Mouse (Mus musculus): ENCODE results near the gene Nr5a2. TPM values are rescaled to one million over a fixed set of nuclear protein-coding genes. Genes with fewer than 3 reads are reported as not detected.

Gene Nr5a2
- 1.3 and 1.6 TPM in 2 replicates for polyA plus RNA-seq (2015; fragmentation: Nextera tagmentation; extraction: Ambion mirVana)

GRCm38 (mm10) chr1:136960428-136961012, at the start of gene Nr5a2:
Gene Nr5a2, minus strand, starts transcription at chr1:136960448.
- Histone ChIP-seq H3K36me3 (no peaks in the 10 kb centered on the region), H3K27ac (no peak within 1 kb of the TSS), H3K4me1 (peaks cover 11% of the 10 kb centered on the region), H3K4me3 (no peak within 1 kb of the TSS), H3K9ac (no peak within 1 kb of the TSS), H3K4me2 (no peak within 1 kb of the TSS), H3K9me3 (no peaks in the 10 kb centered on the region), H3K27me3 (peaks cover 36% of the 10 kb centered on the region)
- ATAC-seq (ENCODE audit: insufficient number of reproducible peaks, insufficient read depth, low FRiP score, low TSS enrichment, low read depth), result no peak
- 62% methylated on average over 4 of the region's 4 CpGs for WGBS

- Histone ChIP-seq H3K27me3 (no peaks in the 10 kb centered on the region), H3K4me3 (no peak overlapping the region), H3K4me1 (no peaks in the 10 kb centered on the region), H3K4me2 (no peak overlapping the region), H3K27ac (no peak overlapping the region), H3K9ac (no peak overlapping the region), H3K9me3 (no peaks in the 10 kb centered on the region), H3K36me3 (no peaks in the 10 kb centered on the region)
- no peak for ATAC-seq (ENCODE audit: insufficient number of reproducible peaks, insufficient read depth, low FRiP score, low TSS enrichment, low read depth)
- 57% methylated on average over 6 of the region's 6 CpGs for WGBS
Observed at GRCm38 (mm10) chr1:137008726-137009239, 48.5 kb upstream of the Nr5a2 start.

- Histone ChIP-seq H3K4me3 (no peak overlapping the region), H3K4me1 (no peaks in the 10 kb centered on the region), H3K27me3 (no peaks in the 10 kb centered on the region), H3K4me2 (no peak overlapping the region), H3K9ac (no peak overlapping the region), H3K27ac (no peak overlapping the region), H3K9me3 (no peaks in the 10 kb centered on the region), H3K36me3 (no peaks in the 10 kb centered on the region)
- 81% methylated on average over 1 of the region's 1 CpGs for WGBS
- no peak for ATAC-seq (ENCODE audit: insufficient number of reproducible peaks, insufficient read depth, low FRiP score, low TSS enrichment, low read depth)
Observed at GRCm38 (mm10) chr1:137003816-137004215, 43.6 kb upstream of the Nr5a2 start.

- ATAC-seq (ENCODE audit: insufficient number of reproducible peaks, insufficient read depth, low FRiP score, low TSS enrichment, low read depth), result no peak
- WGBS, result 91% methylated on average over 1 of the region's 1 CpGs
Observed at GRCm38 (mm10) chr1:137003144-137003543, 42.9 kb upstream of the Nr5a2 start.

GRCm38 (mm10) chr1:136991762-136992352, 31.6 kb upstream of the Nr5a2 start:
- H3K4me1 ChIP-seq, result no peaks in the 10 kb centered on the region
- no peaks in the 10 kb centered on the region for H3K36me3 ChIP-seq
- no peak for ATAC-seq (ENCODE audit: insufficient number of reproducible peaks, insufficient read depth, low FRiP score, low TSS enrichment, low read depth)
- H3K4me2 ChIP-seq, result no peak overlapping the region
- no peak overlapping the region for H3K9ac ChIP-seq
- H3K27me3 ChIP-seq, result no peaks in the 10 kb centered on the region
- H3K27ac ChIP-seq, result no peak overlapping the region
- 80% methylated on average over 8 of the region's 8 CpGs for WGBS
- no peak overlapping the region for H3K4me3 ChIP-seq
- no peaks in the 10 kb centered on the region for H3K9me3 ChIP-seq

More at GRCm38 (mm10) chr1:137003144-137003543, 42.9 kb upstream of the Nr5a2 start:
- Histone ChIP-seq H3K4me2 (no peak overlapping the region), H3K9me3 (no peaks in the 10 kb centered on the region), H3K9ac (no peak overlapping the region), H3K4me3 (no peak overlapping the region), H3K4me1 (no peaks in the 10 kb centered on the region), H3K27ac (no peak overlapping the region), H3K36me3 (no peaks in the 10 kb centered on the region), H3K27me3 (no peaks in the 10 kb centered on the region)

- Histone ChIP-seq H3K4me2 (no peak overlapping the region), H3K27me3 (no peaks in the 10 kb centered on the region), H3K27ac (no peak overlapping the region), H3K9me3 (no peaks in the 10 kb centered on the region), H3K9ac (no peak overlapping the region), H3K4me3 (no peak overlapping the region), H3K36me3 (no peaks in the 10 kb centered on the region), H3K4me1 (no peaks in the 10 kb centered on the region)
- no peak for ATAC-seq (ENCODE audit: insufficient number of reproducible peaks, insufficient read depth, low FRiP score, low TSS enrichment, low read depth)
- 83% methylated on average over 5 of the region's 5 CpGs for WGBS
Observed at GRCm38 (mm10) chr1:136980253-136980893, 20.1 kb upstream of the Nr5a2 start.

GRCm38 (mm10) chr1:136977867-136978266, 17.6 kb upstream of the Nr5a2 start:
- Histone ChIP-seq H3K27me3 (no peaks in the 10 kb centered on the region), H3K27ac (no peak overlapping the region), H3K36me3 (no peaks in the 10 kb centered on the region), H3K9me3 (no peaks in the 10 kb centered on the region), H3K4me2 (no peak overlapping the region), H3K4me1 (no peaks in the 10 kb centered on the region), H3K4me3 (no peak overlapping the region), H3K9ac (no peak overlapping the region)
- ATAC-seq (ENCODE audit: insufficient number of reproducible peaks, insufficient read depth, low FRiP score, low TSS enrichment, low read depth), result no peak
- WGBS, result 86% methylated on average over 3 of the region's 3 CpGs

GRCm38 (mm10) chr1:136974040-136974439, 13.8 kb upstream of the Nr5a2 start:
- no peak for ATAC-seq (ENCODE audit: insufficient number of reproducible peaks, insufficient read depth, low FRiP score, low TSS enrichment, low read depth)
- WGBS, result 78% methylated on average over 3 of the region's 3 CpGs
- H3K36me3 ChIP-seq, result no peaks in the 10 kb centered on the region
- no peak overlapping the region for H3K4me2 ChIP-seq
- H3K9ac ChIP-seq, result no peak overlapping the region
- H3K4me1 ChIP-seq, result no peaks in the 10 kb centered on the region
- no peaks in the 10 kb centered on the region for H3K9me3 ChIP-seq
- H3K27ac ChIP-seq, result no peak overlapping the region
- no peak overlapping the region for H3K4me3 ChIP-seq
- H3K27me3 ChIP-seq, result no peaks in the 10 kb centered on the region

- Histone ChIP-seq H3K27me3 (no peaks in the 10 kb centered on the region), H3K4me3 (no peak overlapping the region), H3K27ac (no peak overlapping the region), H3K9ac (no peak overlapping the region), H3K36me3 (no peaks in the 10 kb centered on the region), H3K4me1 (no peaks in the 10 kb centered on the region), H3K4me2 (no peak overlapping the region), H3K9me3 (no peaks in the 10 kb centered on the region)
- no peak for ATAC-seq (ENCODE audit: insufficient number of reproducible peaks, insufficient read depth, low FRiP score, low TSS enrichment, low read depth)
- WGBS, result 85% methylated on average over 5 of the region's 5 CpGs
Observed at GRCm38 (mm10) chr1:136973016-136973415, 12.8 kb upstream of the Nr5a2 start.

GRCm38 (mm10) chr1:136970995-136971394, 10.7 kb upstream of the Nr5a2 start:
- H3K4me2 ChIP-seq, result no peak overlapping the region
- H3K27me3 ChIP-seq, result no peaks in the 10 kb centered on the region
- WGBS, result 86% methylated on average over 8 of the region's 8 CpGs
- ATAC-seq (ENCODE audit: insufficient number of reproducible peaks, insufficient read depth, low FRiP score, low TSS enrichment, low read depth), result no peak
- H3K36me3 ChIP-seq, result no peaks in the 10 kb centered on the region
- H3K4me3 ChIP-seq, result no peak overlapping the region
- no peaks in the 10 kb centered on the region for H3K4me1 ChIP-seq
- H3K27ac ChIP-seq, result no peak overlapping the region
- H3K9me3 ChIP-seq, result no peaks in the 10 kb centered on the region
- no peak overlapping the region for H3K9ac ChIP-seq

GRCm38 (mm10) chr1:136966728-136967386, 6.6 kb upstream of the Nr5a2 start:
- Histone ChIP-seq H3K4me3 (no peak overlapping the region), H3K36me3 (no peaks in the 10 kb centered on the region), H3K4me2 (no peak overlapping the region), H3K9ac (no peak overlapping the region), H3K9me3 (no peaks in the 10 kb centered on the region), H3K27ac (no peak overlapping the region), H3K4me1 (no peaks in the 10 kb centered on the region), H3K27me3 (no peaks in the 10 kb centered on the region)
- 69% methylated on average over 12 of the region's 12 CpGs for WGBS
- no peak for ATAC-seq (ENCODE audit: insufficient number of reproducible peaks, insufficient read depth, low FRiP score, low TSS enrichment, low read depth)
